Mouse (Mus musculus) heart, postnatal 0 days (tissue): ENCODE measurements around the gene Olfr619. TPM values are rescaled to one million over a fixed set of nuclear protein-coding genes. Genes with fewer than 3 reads are reported as not detected.

Source experiments
- ATAC-seq: fragments of 200-750 bp; cut with Nextera tagmentation; 2 replicates; pipeline ENCODE4 v1.8.0; 2017; ENCODE audit warnings: low read depth, moderate number of reproducible peaks, moderate library complexity; ENCODE audit not compliant: insufficient read depth
- DNase-seq: peaks from one replicate; pipeline ENCODE4 v3.0.0-alpha.2; 2016; ENCODE audit warnings: low spot score
- H3K27ac ChIP-seq: fragments of 300-500 bp; sonication (generic); 2 replicates; pipeline ENCODE4 v1.5.1; 2014; ENCODE audit warnings: low read depth, mild to moderate bottlenecking
- H3K27me3 ChIP-seq: fragments of 300-500 bp; sonication (generic); 2 replicates; pipeline ENCODE4 v1.6.1; 2014; ENCODE audit warnings: low read length, mixed read lengths; ENCODE audit not compliant: control insufficient read depth, insufficient read depth
- H3K36me3 ChIP-seq: fragments of 300-500 bp; sonication (generic); replicated peaks from 2 replicates; pipeline ENCODE4 v1.6.1; 2014; ENCODE audit warnings: low read length, mixed read lengths; ENCODE audit not compliant: control insufficient read depth, insufficient read depth
- H3K4me1 ChIP-seq: fragments of 300-500 bp; sonication (generic); 2 replicates; pipeline ENCODE4 v1.6.1; 2014; ENCODE audit warnings: antibody characterized with exemption; ENCODE audit not compliant: control insufficient read depth, insufficient read depth
- H3K4me2 ChIP-seq: fragments of 300-500 bp; sonication (generic); 2 replicates; pipeline ENCODE4 v1.6.1; 2014; ENCODE audit warnings: low read depth, mild to moderate bottlenecking, low read length, moderate library complexity
- H3K4me3 ChIP-seq: fragments of 300-500 bp; sonication (generic); 2 replicates; pipeline ENCODE4 v1.5.1; 2014; ENCODE audit warnings: low read depth, low read length
- H3K9ac ChIP-seq: fragments of 300-500 bp; sonication (generic); replicated peaks from 2 replicates; pipeline ENCODE4 v1.6.1; 2014; ENCODE audit warnings: low read depth, low read length, mixed read lengths
- H3K9me3 ChIP-seq: fragments of 300-500 bp; sonication (generic); replicated peaks from 2 replicates; pipeline ENCODE4 v1.6.1; 2016; ENCODE audit warnings: low read length; ENCODE audit not compliant: control insufficient read depth
- CTCF ChIP-seq: IDR thresholded peaks from 2 replicates; pipeline ENCODE4 v1.5.1; 2016; ENCODE audit warnings: antibody characterized with exemption, control low read depth, low read depth
- EP300 ChIP-seq: IDR thresholded peaks from 2 replicates; pipeline ENCODE4 v1.6.1; 2016; ENCODE audit warnings: antibody characterized with exemption, low read depth
- WGBS: fragments of 180-500 bp; shearing (Covaris S2); extraction: QIAGEN DNeasy Blood & Tissue Kit; methylation state at CpG from one replicate; pipeline ENCODE4 v1.1.7; 2014; 5-methylcytosine and 5-hydroxymethylcytosine counted together
- microRNA-seq: library from miRNA; unstranded; fragments of <30 nt; microRNA quantifications from one replicate; pipeline ENCODE4, GENCODE M21; 2016
- polyA plus RNA-seq: library from polyadenylated mRNA; unstranded; fragments of >200 nt; fragmentation: Nextera tagmentation; extraction: Ambion mirVana; gene quantifications from 2 replicates; pipeline ENCODE4 v1.2.1, GENCODE M21; 2015
- total RNA-seq: library from RNA; depleted of rRNA; stranded (reverse); fragments of >200 nt; gene quantifications from 2 replicates; pipeline ENCODE4 v1.2.3, GENCODE M21; 2014; ENCODE audit warnings: low replicate concordance; rRNA removed

The Olfr619 gene
- total and polyA plus RNA-seq, 2 experiments from 2014 or later, result not detected

DNA sequence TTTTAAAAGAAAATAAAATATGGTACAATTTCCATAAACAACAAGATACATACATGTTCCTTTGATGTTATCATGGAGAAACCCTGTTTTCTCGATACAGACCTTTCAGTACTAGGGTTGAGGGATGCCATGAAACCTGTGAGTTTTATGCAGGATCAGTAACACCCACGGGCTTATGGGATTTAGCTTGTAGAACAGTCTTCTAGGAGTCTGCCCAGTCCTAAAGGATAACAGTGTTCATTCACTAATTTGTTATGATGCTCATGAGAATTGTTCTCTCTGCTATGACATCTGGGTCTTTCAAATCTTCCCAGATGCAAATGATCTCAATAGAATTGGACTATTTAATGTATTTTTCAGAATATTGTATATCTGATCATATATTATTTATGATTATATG is 12.1 kb downstream of the Olfr619 start, which contains the start of gene Olfr620:
Olfr620 (minus strand) TSS at position 101 of the 400 bp plus-strand sequence.
- ATAC-seq, result no peak
- TF ChIP-seq EP300 (no peak), CTCF (no peak)

DNA sequence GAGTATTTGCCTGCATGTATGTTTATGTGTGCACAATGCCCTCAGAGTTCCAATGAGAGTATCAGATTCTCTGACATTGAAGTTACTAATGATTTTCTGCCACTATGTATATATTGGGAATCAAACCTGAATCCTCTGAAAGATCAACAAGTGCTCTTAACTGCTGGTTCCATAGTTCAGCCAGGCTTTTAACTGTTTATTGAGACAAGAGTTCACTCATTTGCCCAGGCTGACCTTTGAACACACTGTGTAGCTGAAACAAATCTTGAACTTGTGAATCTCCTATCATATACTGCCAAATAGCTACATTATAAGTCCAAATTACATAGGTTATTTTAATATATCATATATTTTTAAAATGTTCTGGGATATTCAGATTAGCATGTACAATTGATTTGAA is 36.4 kb downstream of the Olfr619 start:
- Histone ChIP-seq H3K27me3 (no peaks in the 10 kb centered on the region), H3K9ac (no peak overlapping the region), H3K9me3 (no peaks in the 10 kb centered on the region), H3K4me1 (no peaks in the 10 kb centered on the region), H3K4me3 (no peak overlapping the region), H3K27ac (no peak overlapping the region), H3K36me3 (no peaks in the 10 kb centered on the region), H3K4me2 (no peak overlapping the region)
- DNase-seq (no peak), ATAC-seq (no peak)
- TF ChIP-seq CTCF, result no peak
- no peak for TF ChIP-seq EP300

More for the DNA sequence above, 12.1 kb downstream of the Olfr619 start, which contains the start of gene Olfr620:
- WGBS, result 60% methylated on average over 2 of the region's 2 CpGs
- Histone ChIP-seq H3K36me3 (no peaks in the 10 kb centered on the region), H3K4me2 (no peak within 1 kb of the TSS), H3K27ac (no peak within 1 kb of the TSS), H3K9ac (no peak within 1 kb of the TSS), H3K9me3 (no peaks in the 10 kb centered on the region), H3K4me3 (no peak within 1 kb of the TSS), H3K4me1 (no peaks in the 10 kb centered on the region), H3K27me3 (no peaks in the 10 kb centered on the region)
- no peak for DNase-seq

DNA sequence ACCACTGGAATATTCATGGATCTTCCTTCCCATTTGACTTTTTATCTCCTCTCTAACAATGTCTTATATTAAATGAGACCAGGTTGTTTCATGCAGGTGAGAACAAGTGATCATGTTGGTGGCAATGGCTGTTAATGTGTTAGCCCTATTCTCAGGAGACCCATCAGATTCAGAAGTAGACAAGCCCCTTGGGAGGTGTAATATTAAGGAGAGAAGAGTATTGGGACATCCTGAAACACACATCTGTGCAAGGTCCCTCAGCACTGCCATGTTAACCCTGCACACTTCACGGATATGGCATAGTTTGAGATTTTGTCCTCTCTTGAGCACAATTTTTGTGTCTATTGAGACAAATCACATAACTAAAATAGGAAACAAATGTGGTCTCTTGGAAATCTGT is 42.2 kb downstream of the Olfr619 start, which contains the start of gene Olfr622:
Olfr622 (minus strand) TSS at position 101 of the 400 bp plus-strand sequence.
- Histone ChIP-seq H3K9me3 (no peaks in the 10 kb centered on the region), H3K9ac (no peak within 1 kb of the TSS), H3K27ac (no peak within 1 kb of the TSS), H3K4me1 (no peaks in the 10 kb centered on the region), H3K4me3 (no peak within 1 kb of the TSS), H3K4me2 (no peak within 1 kb of the TSS), H3K27me3 (no peaks in the 10 kb centered on the region), H3K36me3 (no peaks in the 10 kb centered on the region)
- TF ChIP-seq CTCF, result no peak
- TF ChIP-seq EP300, result no peak
- WGBS, result 78% methylated on average over 1 of the region's 1 CpGs
- ATAC-seq (no peak), DNase-seq (no peak)

DNA sequence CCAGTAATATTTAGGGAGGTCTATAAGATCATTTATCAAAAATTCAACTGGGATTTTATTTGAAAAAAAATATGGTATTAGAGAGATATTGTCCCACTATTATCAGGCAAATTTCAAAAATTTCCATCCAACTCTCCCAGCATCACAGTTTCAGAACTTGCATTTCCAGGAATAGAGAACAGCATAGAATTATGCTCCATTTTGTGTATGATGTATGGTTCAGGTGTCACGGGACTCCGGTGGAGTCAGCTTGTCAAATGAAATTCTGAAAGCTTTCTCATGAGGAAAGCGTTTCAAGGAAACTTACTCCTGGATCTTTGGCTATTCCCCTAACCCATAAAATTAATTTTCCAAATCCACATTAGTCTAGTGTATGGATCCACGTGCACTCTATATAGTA is 43.7 kb downstream of the Olfr619 start:
- H3K9ac ChIP-seq, result no peak overlapping the region
- H3K36me3 ChIP-seq, result no peaks in the 10 kb centered on the region
- no peak overlapping the region for H3K4me3 ChIP-seq
- H3K27me3 ChIP-seq, result no peaks in the 10 kb centered on the region
- H3K9me3 ChIP-seq, result no peaks in the 10 kb centered on the region
- TF ChIP-seq CTCF (no peak), EP300 (no peak)
- H3K4me1 ChIP-seq, result no peaks in the 10 kb centered on the region
- ATAC-seq, result no peak
- H3K27ac ChIP-seq, result no peak overlapping the region
- WGBS, result 78% methylated on average over 4 of the region's 4 CpGs
- DNase-seq, result no peak
- H3K4me2 ChIP-seq, result no peak overlapping the region

Small RNA genes within 50 kb of the gene (microRNA-seq; reads per million reads assigned to microRNA genes)
- gene Gm26506, result not detected

Other genes with a start within 250 kb of the Olfr619 start
Only the 30 nearest of the 32 such genes appear.
- not detected in 2 replicates for gene Olfr601, start 237.9 kb upstream of the Olfr619 start, total RNA-seq
- gene Olfr601, start 237.9 kb upstream of the Olfr619 start, polyA plus RNA-seq, result not detected in 2 replicates
- not detected in 2 replicates for gene Olfr603, start 214.4 kb upstream of the Olfr619 start, total RNA-seq
- not detected in 2 replicates for gene Olfr603, start 214.4 kb upstream of the Olfr619 start, polyA plus RNA-seq
- gene Usp17lc, start 185.5 kb upstream of the Olfr619 start, total RNA-seq, result not detected in 2 replicates
- 0.12 and 0.19 TPM in 2 replicates for gene Usp17lc, start 185.5 kb upstream of the Olfr619 start, polyA plus RNA-seq
- not detected in 2 replicates for gene Olfr605, start 155.1 kb upstream of the Olfr619 start, total RNA-seq
- not detected in 2 replicates for gene Olfr605, start 155.1 kb upstream of the Olfr619 start, polyA plus RNA-seq
- gene Olfr606, start 151.5 kb upstream of the Olfr619 start, total RNA-seq, result not detected in 2 replicates
- not detected in 2 replicates for gene Olfr606, start 151.5 kb upstream of the Olfr619 start, polyA plus RNA-seq
- gene Olfr607, start 136.4 kb upstream of the Olfr619 start, total RNA-seq, result not detected in 2 replicates
- 0.55 and 0.91 TPM in 2 replicates for gene Olfr607, start 136.4 kb upstream of the Olfr619 start, polyA plus RNA-seq
- gene Olfr608, start 130.7 kb upstream of the Olfr619 start, total RNA-seq, result 9.8 TPM in 2 replicates
- 1.1 and 1.3 TPM in 2 replicates for gene Olfr608, start 130.7 kb upstream of the Olfr619 start, polyA plus RNA-seq
- gene Olfr609, start 102.5 kb upstream of the Olfr619 start, total RNA-seq, result not detected in 2 replicates
- gene Olfr609, start 102.5 kb upstream of the Olfr619 start, polyA plus RNA-seq, result 0.04 TPM in 2 replicates
- gene Olfr610, start 88.5 kb upstream of the Olfr619 start, total RNA-seq, result not detected in 2 replicates
- not detected in 2 replicates for gene Olfr610, start 88.5 kb upstream of the Olfr619 start, polyA plus RNA-seq
- not detected in 2 replicates for gene Olfr611, start 79.7 kb upstream of the Olfr619 start, total RNA-seq
- not detected in 2 replicates for gene Olfr611, start 79.7 kb upstream of the Olfr619 start, polyA plus RNA-seq
- not detected in 2 replicates for gene Olfr612, start 57.9 kb upstream of the Olfr619 start, total RNA-seq
- not detected in 2 replicates for gene Olfr612, start 57.9 kb upstream of the Olfr619 start, polyA plus RNA-seq
- not detected in 2 replicates for gene Olfr613, start 52.5 kb upstream of the Olfr619 start, total RNA-seq
- not detected in 2 replicates for gene Olfr613, start 52.5 kb upstream of the Olfr619 start, polyA plus RNA-seq
- gene Olfr615, start 44.5 kb upstream of the Olfr619 start, total RNA-seq, result not detected in 2 replicates
- not detected in 2 replicates for gene Olfr615, start 44.5 kb upstream of the Olfr619 start, polyA plus RNA-seq
- not detected in 2 replicates for gene Olfr616, start 31.4 kb upstream of the Olfr619 start, total RNA-seq
- not detected in 2 replicates for gene Olfr616, start 31.4 kb upstream of the Olfr619 start, polyA plus RNA-seq
- gene Olfr617, start 27.5 kb upstream of the Olfr619 start, total RNA-seq, result not detected in 2 replicates
- gene Olfr617, start 27.5 kb upstream of the Olfr619 start, polyA plus RNA-seq, result not detected in 2 replicates
- not detected in 2 replicates for gene Olfr618, start 10.5 kb upstream of the Olfr619 start, total RNA-seq
- gene Olfr618, start 10.5 kb upstream of the Olfr619 start, polyA plus RNA-seq, result not detected in 2 replicates
- not detected in 2 replicates for gene Olfr620, start 12.0 kb downstream of the Olfr619 start, total RNA-seq
- gene Olfr620, start 12.0 kb downstream of the Olfr619 start, polyA plus RNA-seq, result not detected in 2 replicates
- gene Olfr622, start 42.1 kb downstream of the Olfr619 start, total RNA-seq, result not detected in 2 replicates
- gene Olfr622, start 42.1 kb downstream of the Olfr619 start, polyA plus RNA-seq, result not detected in 2 replicates
- gene Olfr623, start 63.1 kb downstream of the Olfr619 start, total RNA-seq, result not detected in 2 replicates
- gene Olfr623, start 63.1 kb downstream of the Olfr619 start, polyA plus RNA-seq, result not detected in 2 replicates
- not detected in 2 replicates for gene Olfr624, start 70.6 kb downstream of the Olfr619 start, total RNA-seq
- gene Olfr624, start 70.6 kb downstream of the Olfr619 start, polyA plus RNA-seq, result 0.03 TPM in 1 of 2 replicates, not detected in the other
- gene Olfr625-ps1, start 82.1 kb downstream of the Olfr619 start, total RNA-seq, result not detected in 2 replicates
- not detected in 2 replicates for gene Olfr625-ps1, start 82.1 kb downstream of the Olfr619 start, polyA plus RNA-seq
- not detected in 2 replicates for gene Olfr243, start 114.1 kb downstream of the Olfr619 start, total RNA-seq
- gene Olfr243, start 114.1 kb downstream of the Olfr619 start, polyA plus RNA-seq, result not detected in 2 replicates
- not detected in 2 replicates for gene Olfr628, start 129.8 kb downstream of the Olfr619 start, total RNA-seq
- not detected in 2 replicates for gene Olfr628, start 129.8 kb downstream of the Olfr619 start, polyA plus RNA-seq
- not detected in 2 replicates for gene Olfr629, start 144.4 kb downstream of the Olfr619 start, total RNA-seq
- gene Olfr629, start 144.4 kb downstream of the Olfr619 start, polyA plus RNA-seq, result not detected in 2 replicates
- gene Olfr630, start 156.8 kb downstream of the Olfr619 start, total RNA-seq, result not detected in 2 replicates
- gene Olfr630, start 156.8 kb downstream of the Olfr619 start, polyA plus RNA-seq, result not detected in 2 replicates
- gene Olfr69, start 171.0 kb downstream of the Olfr619 start, total RNA-seq, result not detected in 2 replicates
- gene Olfr69, start 171.0 kb downstream of the Olfr619 start, polyA plus RNA-seq, result not detected in 2 replicates
- gene Olfr68, start 179.1 kb downstream of the Olfr619 start, total RNA-seq, result not detected in 2 replicates
- not detected in 2 replicates for gene Olfr68, start 179.1 kb downstream of the Olfr619 start, polyA plus RNA-seq
- gene Olfr67, start 191.2 kb downstream of the Olfr619 start, total RNA-seq, result not detected in 2 replicates
- not detected in 2 replicates for gene Olfr67, start 191.2 kb downstream of the Olfr619 start, polyA plus RNA-seq
- gene Hbb-bt, start 213.4 kb downstream of the Olfr619 start, total RNA-seq, result 716 and 1,401 TPM in 2 replicates
- gene Hbb-bt, start 213.4 kb downstream of the Olfr619 start, polyA plus RNA-seq, result 772 and 1,221 TPM in 2 replicates
- gene Hbb-bs, start 227.5 kb downstream of the Olfr619 start, total RNA-seq, result 5,431 and 6,330 TPM in 2 replicates
- gene Hbb-bs, start 227.5 kb downstream of the Olfr619 start, polyA plus RNA-seq, result 3,638 and 5,614 TPM in 2 replicates